Mouse (Mus musculus) kidney, embryonic 15.5 days (tissue): ENCODE measurements at regions not wholly inside any gene's neighbourhood (a gene's known extent, or its start where the extent isn't known, plus 50 kb on each side); places are given as distances from the start of the nearest gene placed in this dataset.

Experiments used
- ATAC-seq: fragments of 200-750 bp; cut with Nextera tagmentation; replicated peaks from 2 replicates; pipeline ENCODE4 v1.8.0; 2017; ENCODE audit warnings: moderate TSS enrichment; ENCODE audit not compliant: low FRiP score
- H3K27ac ChIP-seq: fragments of 300-500 bp; sonication (generic); 2 replicates; pipeline ENCODE4 v1.5.1; 2015; ENCODE audit warnings: mild to moderate bottlenecking, inconsistent platforms
- H3K27me3 ChIP-seq: fragments of 300-500 bp; sonication (generic); 2 replicates; pipeline ENCODE4 v1.6.1; 2015; ENCODE audit warnings: inconsistent platforms
- H3K36me3 ChIP-seq: fragments of 300-500 bp; sonication (generic); 2 replicates; pipeline ENCODE4 v1.6.1; 2015; ENCODE audit warnings: inconsistent platforms
- H3K4me1 ChIP-seq: fragments of 300-500 bp; sonication (generic); 2 replicates; pipeline ENCODE4 v1.6.1; 2015; ENCODE audit warnings: inconsistent platforms
- H3K4me2 ChIP-seq: fragments of 300-500 bp; sonication (generic); 2 replicates; pipeline ENCODE4 v1.6.1; 2015; ENCODE audit warnings: moderate library complexity, mild to moderate bottlenecking, inconsistent platforms
- H3K4me3 ChIP-seq: fragments of 300-500 bp; sonication (generic); replicated peaks from 2 replicates; pipeline ENCODE4 v1.5.1; 2015; ENCODE audit warnings: mild to moderate bottlenecking, inconsistent platforms
- H3K9ac ChIP-seq: fragments of 300-500 bp; sonication (generic); 2 replicates; pipeline ENCODE4 v1.6.1; 2015; ENCODE audit warnings: mild to moderate bottlenecking, inconsistent platforms
- H3K9me3 ChIP-seq: fragments of 300-500 bp; sonication (generic); replicated peaks from 2 replicates; pipeline ENCODE4 v1.6.1; 2016; ENCODE audit warnings: inconsistent platforms
- WGBS: fragments of 180-500 bp; shearing (Covaris S2); methylation state at CpG from one replicate; pipeline ENCODE4 v1.1.7; 2015; ENCODE audit warnings: mixed read lengths; 5-methylcytosine and 5-hydroxymethylcytosine counted together

- WGBS = 84% methylated on average over 7 of the region's 7 CpGs
- H3K27me3 ChIP-seq = no peaks in the 10 kb centered on the region
- H3K4me1 ChIP-seq = no peaks in the 10 kb centered on the region
- H3K9ac ChIP-seq = no peak overlapping the region
- ATAC-seq = no peak
- H3K27ac ChIP-seq = no peak overlapping the region
- no peak overlapping the region for H3K4me3 ChIP-seq
- H3K4me2 ChIP-seq = no peak overlapping the region
- H3K9me3 ChIP-seq = no peaks in the 10 kb centered on the region
- H3K36me3 ChIP-seq = no peaks in the 10 kb centered on the region
These were observed 133.3 kb upstream of the Atxn1 start for GRCm38 (mm10) chr13:46098131-46098530.

DNA sequence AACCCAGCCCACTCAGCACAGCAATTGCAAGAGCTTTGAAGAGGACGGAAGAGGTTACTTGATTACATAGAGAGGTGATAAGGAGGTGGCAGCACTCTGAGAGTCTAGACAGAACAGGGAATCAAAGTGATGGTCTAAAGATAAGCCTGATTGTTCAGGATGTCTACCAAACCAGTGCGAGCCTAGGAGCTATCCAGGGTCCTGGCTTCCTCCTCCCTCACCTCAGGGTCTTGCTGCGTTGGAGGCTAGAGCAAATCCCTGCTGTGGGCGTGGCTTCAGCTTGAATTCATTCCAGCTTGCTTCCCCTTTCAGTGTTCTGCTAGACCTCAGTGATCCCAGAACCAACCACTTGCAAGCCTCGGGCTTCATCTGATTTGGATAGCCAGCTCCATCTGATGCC lies 132.2 kb upstream of the Atxn1 start:
- Histone ChIP-seq H3K27ac (no peak overlapping the region), H3K4me1 (no peaks in the 10 kb centered on the region), H3K27me3 (no peaks in the 10 kb centered on the region), H3K4me3 (no peak overlapping the region), H3K9me3 (no peaks in the 10 kb centered on the region), H3K4me2 (no peak overlapping the region), H3K36me3 (no peaks in the 10 kb centered on the region), H3K9ac (no peak overlapping the region)
- 3% methylated on average over 5 of the region's 5 CpGs for WGBS
- ATAC-seq = no peak

GRCm38 (mm10) chr13:46096416-46096815 lies 131.6 kb upstream of the Atxn1 start:
- ATAC-seq = no peak
- no peaks in the 10 kb centered on the region for H3K4me1 ChIP-seq
- H3K4me2 ChIP-seq = no peak overlapping the region
- no peak overlapping the region for H3K9ac ChIP-seq
- H3K27ac ChIP-seq = no peak overlapping the region
- no peaks in the 10 kb centered on the region for H3K27me3 ChIP-seq
- H3K36me3 ChIP-seq = no peaks in the 10 kb centered on the region
- H3K4me3 ChIP-seq = no peak overlapping the region
- no peaks in the 10 kb centered on the region for H3K9me3 ChIP-seq
- WGBS = 71% methylated on average over 8 of the region's 8 CpGs

DNA sequence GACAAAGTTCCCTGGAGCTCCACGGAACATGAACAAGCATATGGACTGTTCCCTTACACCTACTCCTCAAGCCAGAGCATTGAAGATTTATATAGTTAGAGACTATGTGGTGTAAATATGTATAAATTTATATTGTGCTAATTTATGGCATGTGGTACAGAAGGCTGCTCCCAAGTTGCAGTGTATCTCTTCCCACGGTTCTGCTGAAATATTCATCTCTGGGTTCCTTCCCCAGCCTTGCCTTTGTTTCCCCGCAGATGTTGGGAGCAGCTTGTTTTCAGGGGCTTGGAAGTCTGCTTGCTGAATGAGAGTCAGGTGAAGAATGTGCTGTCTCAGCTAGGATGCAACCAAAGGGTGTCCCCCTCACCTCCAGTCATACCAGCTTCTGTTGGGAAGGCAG lies 128.0 kb upstream of the Atxn1 start:
- 85% methylated on average over 3 of the region's 3 CpGs for WGBS
- H3K9ac ChIP-seq = no peak overlapping the region
- H3K4me2 ChIP-seq = no peak overlapping the region
- 0 out of 2 replicates have a peak, but pooled peaks cover 2% of the 10 kb centered on the region for H3K9me3 ChIP-seq
- no peaks in the 10 kb centered on the region for H3K36me3 ChIP-seq
- no peak for ATAC-seq
- H3K27ac ChIP-seq = no peak overlapping the region
- no peaks in the 10 kb centered on the region for H3K4me1 ChIP-seq
- H3K27me3 ChIP-seq = no peaks in the 10 kb centered on the region
- no peak overlapping the region for H3K4me3 ChIP-seq

GRCm38 (mm10) chr13:46091109-46091508 lies 126.3 kb upstream of the Atxn1 start:
- Histone ChIP-seq H3K4me3 (no peak overlapping the region), H3K9me3 (0 out of 2 replicates have a peak, but pooled peaks cover 2% of the 10 kb centered on the region)

GRCm38 (mm10) chr13:46088237-46088636 lies 123.4 kb upstream of the Atxn1 start:
- 78% methylated on average over 3 of the region's 3 CpGs for WGBS
- no peaks in the 10 kb centered on the region for H3K36me3 ChIP-seq
- no peak overlapping the region for H3K4me2 ChIP-seq
- no peaks in the 10 kb centered on the region for H3K27me3 ChIP-seq
- H3K9me3 ChIP-seq = 0 out of 2 replicates have a peak, but pooled peaks cover 2% of the 10 kb centered on the region
- no peak overlapping the region for H3K27ac ChIP-seq
- H3K9ac ChIP-seq = no peak overlapping the region
- no peaks in the 10 kb centered on the region for H3K4me1 ChIP-seq
- no peak for ATAC-seq
- H3K4me3 ChIP-seq = no peak overlapping the region

More at GRCm38 (mm10) chr13:46091109-46091508, 126.3 kb upstream of the Atxn1 start:
- WGBS = 80% methylated on average over 5 of the region's 5 CpGs
- H3K36me3 ChIP-seq = no peaks in the 10 kb centered on the region
- no peak for ATAC-seq
- no peaks in the 10 kb centered on the region for H3K4me1 ChIP-seq
- no peaks in the 10 kb centered on the region for H3K27me3 ChIP-seq
- no peak overlapping the region for H3K4me2 ChIP-seq
- no peak overlapping the region for H3K9ac ChIP-seq
- H3K27ac ChIP-seq = no peak overlapping the region

- Histone ChIP-seq H3K27ac (no peak overlapping the region), H3K9me3 (0 out of 2 replicates have a peak, but pooled peaks cover 2% of the 10 kb centered on the region), H3K4me2 (no peak overlapping the region), H3K4me1 (no peaks in the 10 kb centered on the region), H3K36me3 (no peaks in the 10 kb centered on the region), H3K4me3 (no peak overlapping the region), H3K27me3 (no peaks in the 10 kb centered on the region), H3K9ac (no peak overlapping the region)
- WGBS = 92% methylated on average over 4 of the region's 4 CpGs
- no peak for ATAC-seq
These were observed 122.9 kb upstream of the Atxn1 start for GRCm38 (mm10) chr13:46087663-46088062.

DNA sequence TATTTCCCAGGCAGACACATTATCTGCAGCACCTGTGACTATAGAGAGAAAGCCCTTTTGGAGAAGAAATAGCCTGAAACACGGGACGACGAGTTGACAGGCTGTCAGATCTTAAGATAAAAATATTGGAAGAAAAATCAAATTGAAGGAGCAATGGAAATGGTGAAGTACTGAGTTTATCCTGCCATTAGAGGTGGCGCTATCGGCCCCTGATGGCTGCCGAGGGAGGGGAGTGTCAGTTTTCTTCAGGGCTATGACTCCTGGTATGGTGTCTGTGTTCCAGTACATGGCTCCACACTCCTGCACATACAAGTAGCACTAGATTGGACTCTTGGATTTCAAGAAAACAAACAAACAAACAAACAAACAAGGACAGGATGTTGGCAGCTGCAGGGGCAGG lies 112.1 kb upstream of the Atxn1 start:
- Histone ChIP-seq H3K9ac (no peak overlapping the region), H3K9me3 (no peaks in the 10 kb centered on the region), H3K4me3 (no peak overlapping the region), H3K27me3 (no peaks in the 10 kb centered on the region), H3K27ac (no peak overlapping the region), H3K4me2 (no peak overlapping the region), H3K4me1 (no peaks in the 10 kb centered on the region), H3K36me3 (no peaks in the 10 kb centered on the region)
- no peak for ATAC-seq
- WGBS = 64% methylated on average over 6 of the region's 6 CpGs

DNA sequence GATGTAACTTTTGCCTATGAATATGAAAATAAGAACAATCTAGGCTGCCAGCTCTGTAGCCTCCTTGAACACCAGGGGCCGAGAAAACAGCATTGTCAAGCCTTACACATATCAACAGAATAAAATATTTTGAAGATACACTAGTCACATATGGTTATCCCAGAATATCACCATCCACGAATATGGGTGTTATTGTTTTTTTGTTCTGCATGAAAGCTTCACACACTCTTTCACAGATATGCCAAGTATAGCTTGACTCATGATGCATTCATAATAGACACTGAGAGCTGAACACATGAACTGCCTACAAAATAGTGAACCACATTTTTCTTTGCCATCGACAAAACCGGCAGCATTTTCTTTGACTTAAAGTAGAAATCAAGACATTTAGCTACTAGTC lies 106.9 kb upstream of the Atxn1 start:
- Histone ChIP-seq H3K27me3 (no peaks in the 10 kb centered on the region), H3K9ac (no peak overlapping the region), H3K9me3 (no peaks in the 10 kb centered on the region), H3K36me3 (no peaks in the 10 kb centered on the region), H3K4me1 (no peaks in the 10 kb centered on the region), H3K4me3 (no peak overlapping the region), H3K27ac (no peak overlapping the region), H3K4me2 (no peak overlapping the region)
- no peak for ATAC-seq
- 94% methylated on average over 4 of the region's 4 CpGs for WGBS

DNA sequence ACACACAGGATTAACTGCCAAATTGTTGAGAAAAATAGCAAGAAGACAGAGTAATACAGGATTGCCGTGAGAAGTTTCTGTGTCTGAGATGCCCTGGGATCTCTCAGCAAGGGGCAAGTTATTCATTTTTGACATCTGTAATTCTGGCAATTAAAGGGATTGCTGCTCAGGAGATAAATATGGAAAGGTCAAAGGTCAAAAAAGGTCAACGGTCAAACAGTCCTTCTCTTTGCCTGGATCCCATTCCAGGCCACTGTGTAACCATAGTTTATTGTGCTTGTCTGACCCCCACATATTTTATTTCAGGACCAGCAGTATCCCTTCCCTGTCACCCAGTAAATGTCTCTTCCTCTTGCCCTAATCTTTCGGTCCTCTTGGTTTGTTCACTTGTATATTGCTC lies 104.8 kb upstream of the Atxn1 start:
- Histone ChIP-seq H3K4me3 (no peak overlapping the region), H3K36me3 (no peaks in the 10 kb centered on the region), H3K4me1 (no peaks in the 10 kb centered on the region), H3K9me3 (no peaks in the 10 kb centered on the region), H3K9ac (no peak overlapping the region), H3K4me2 (no peak overlapping the region), H3K27me3 (no peaks in the 10 kb centered on the region), H3K27ac (no peak overlapping the region)
- WGBS = 24% methylated on average over 3 of the region's 3 CpGs
- no peak for ATAC-seq

DNA sequence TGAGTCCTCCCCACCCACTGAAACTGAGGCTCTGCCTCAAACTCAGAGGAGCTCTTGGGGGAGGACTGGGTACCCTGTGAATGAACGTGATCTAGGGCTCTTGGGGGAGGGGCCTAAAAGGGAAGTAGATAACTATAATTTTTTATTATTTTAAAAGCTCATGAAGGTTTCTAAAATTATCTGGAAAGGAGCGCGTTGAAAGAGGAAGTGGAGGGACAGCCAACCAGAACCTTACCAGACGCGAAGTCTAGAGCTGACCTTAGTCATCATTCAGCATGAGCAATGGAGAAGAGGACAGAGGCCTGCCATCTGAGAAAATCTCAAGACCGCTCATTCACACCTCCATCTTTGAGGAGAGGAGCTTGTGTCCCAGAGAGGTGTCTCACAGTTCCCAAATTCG lies 98.0 kb upstream of the Atxn1 start:
- no peaks in the 10 kb centered on the region for H3K4me1 ChIP-seq
- H3K4me2 ChIP-seq = no peak overlapping the region
- ATAC-seq = no peak
- H3K27ac ChIP-seq = no peak overlapping the region
- no peaks in the 10 kb centered on the region for H3K36me3 ChIP-seq
- H3K4me3 ChIP-seq = no peak overlapping the region
- no peaks in the 10 kb centered on the region for H3K9me3 ChIP-seq
- H3K27me3 ChIP-seq = no peaks in the 10 kb centered on the region
- 93% methylated on average over 7 of the region's 7 CpGs for WGBS
- no peak overlapping the region for H3K9ac ChIP-seq

GRCm38 (mm10) chr13:46059870-46060269 lies 95.1 kb upstream of the Atxn1 start:
- H3K4me1 ChIP-seq = no peaks in the 10 kb centered on the region
- H3K36me3 ChIP-seq = no peaks in the 10 kb centered on the region
- no peaks in the 10 kb centered on the region for H3K27me3 ChIP-seq
- no peak overlapping the region for H3K9ac ChIP-seq
- H3K4me2 ChIP-seq = no peak overlapping the region
- no peak overlapping the region for H3K27ac ChIP-seq
- ATAC-seq = no peak
- no peaks in the 10 kb centered on the region for H3K9me3 ChIP-seq
- 87% methylated on average over 14 of the region's 14 CpGs for WGBS
- no peak overlapping the region for H3K4me3 ChIP-seq

GRCm38 (mm10) chr13:46058862-46059261 lies 94.1 kb upstream of the Atxn1 start:
- no peak overlapping the region for H3K9ac ChIP-seq
- no peaks in the 10 kb centered on the region for H3K9me3 ChIP-seq
- no peak overlapping the region for H3K4me3 ChIP-seq
- H3K36me3 ChIP-seq = no peaks in the 10 kb centered on the region
- H3K4me1 ChIP-seq = no peaks in the 10 kb centered on the region
- H3K27me3 ChIP-seq = no peaks in the 10 kb centered on the region
- WGBS = 29% methylated on average over 7 of the region's 7 CpGs
- no peak overlapping the region for H3K4me2 ChIP-seq
- no peak for ATAC-seq
- H3K27ac ChIP-seq = no peak overlapping the region
